Mouse (Mus musculus): ENCODE results near the gene Abcg2. TPM values are rescaled to one million over a fixed set of nuclear protein-coding genes. Genes with fewer than 3 reads are reported as not detected.
"Not testable (repeated sequence)": the region's sequence is repeated elsewhere in the genome, so short reads cannot be mapped to it uniquely, and the experiment has no call there.

The Abcg2 gene
- total RNA-seq (2021), result 10 to 100 TPM; 17.2 to 20.0 TPM
- long read RNA-seq, experiment 1, full-length matches to known transcripts, result 15 of 20 reads
- long read RNA-seq, experiment 1, partial matches to known transcripts, result 3 of 20 reads
- long read RNA-seq, experiment 1, other reads (novel, unspliced or antisense), result 2 of 20 reads
- long read RNA-seq, experiment 2, full-length matches to known transcripts, result 10 of 16 reads
- long read RNA-seq, experiment 2, partial matches to known transcripts, result 4 of 16 reads
- long read RNA-seq, experiment 2, other reads (novel, unspliced or antisense), result 2 of 16 reads

GRCm38 (mm10) chr6:58584223-58584622 lies at the start of gene Abcg2:
Gene Abcg2, plus strand, starts transcription at chr6:58584523.
- not testable (repeated sequence) for DNase-seq (ENCODE audit: low spot score in 2 of 2)

DNA sequence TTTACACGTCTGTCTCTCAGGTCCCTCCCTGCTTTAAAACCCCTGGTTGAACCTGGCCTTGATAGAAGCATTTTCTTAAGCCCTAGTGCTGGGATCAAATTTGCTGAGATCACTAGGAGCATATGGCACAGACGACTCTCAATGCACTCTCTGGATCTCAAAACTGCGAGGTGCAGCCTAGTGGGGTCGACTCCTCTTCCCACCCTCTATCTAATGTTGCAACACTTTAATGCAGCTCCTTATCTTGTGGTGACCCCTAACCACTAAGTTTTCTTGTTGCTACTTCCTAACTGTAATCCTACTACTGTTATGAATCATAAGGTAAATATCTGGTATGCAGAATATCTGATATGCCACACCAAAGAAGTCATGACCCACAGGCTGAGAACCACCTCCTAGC lies 44.1 kb upstream of the Abcg2 start:
- DNase-seq (ENCODE audit: low spot score in 2 of 2), result not testable (repeated sequence)

GRCm38 (mm10) chr6:58542852-58543251 lies 41.5 kb upstream of the Abcg2 start:
- DNase-seq (ENCODE audit: low spot score in 2 of 2), result peak; percentile 44 to 67

DNA sequence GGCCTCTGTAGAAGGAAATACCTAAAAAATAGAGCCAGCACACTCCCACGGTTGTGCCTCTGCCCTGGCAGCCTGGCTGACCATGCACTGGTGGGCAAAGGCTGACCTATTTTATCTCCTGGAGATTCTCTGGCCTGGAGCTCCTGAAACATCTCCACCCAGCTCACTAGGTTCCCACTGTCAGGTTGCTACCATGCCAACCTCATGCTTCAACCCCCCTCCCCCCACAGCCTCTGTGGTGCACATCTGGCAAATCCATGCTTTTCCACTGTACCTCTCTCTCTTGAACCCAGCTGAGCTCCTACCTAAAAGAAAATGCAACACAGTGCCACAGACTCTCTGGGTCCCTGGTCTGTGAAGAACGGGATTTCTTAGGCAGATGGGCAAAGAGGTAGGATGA lies 39.4 kb upstream of the Abcg2 start:
- DNase-seq (ENCODE audit: low spot score in 2 of 2), result not testable (repeated sequence)

DNA sequence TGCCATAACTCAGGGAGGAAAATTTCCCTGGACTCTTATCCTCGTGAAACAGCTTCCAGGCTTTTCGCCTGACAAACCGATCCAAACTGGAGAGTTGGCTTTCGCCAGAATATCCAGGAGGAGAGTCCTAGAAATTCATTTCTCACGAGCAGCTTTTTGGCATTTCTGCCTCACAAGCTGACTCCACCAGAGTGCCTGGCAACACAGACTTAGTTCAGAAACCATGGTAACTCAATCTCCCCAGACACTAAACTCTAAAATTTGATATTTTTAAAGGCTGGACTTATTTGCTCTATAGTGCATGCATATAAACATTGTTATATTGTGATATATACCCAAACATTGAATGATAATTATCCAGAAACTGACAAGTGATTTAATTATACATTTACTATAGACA lies 38.3 kb upstream of the Abcg2 start:
- DNase-seq (ENCODE audit: low spot score in 2 of 2), result not testable (repeated sequence)

DNA sequence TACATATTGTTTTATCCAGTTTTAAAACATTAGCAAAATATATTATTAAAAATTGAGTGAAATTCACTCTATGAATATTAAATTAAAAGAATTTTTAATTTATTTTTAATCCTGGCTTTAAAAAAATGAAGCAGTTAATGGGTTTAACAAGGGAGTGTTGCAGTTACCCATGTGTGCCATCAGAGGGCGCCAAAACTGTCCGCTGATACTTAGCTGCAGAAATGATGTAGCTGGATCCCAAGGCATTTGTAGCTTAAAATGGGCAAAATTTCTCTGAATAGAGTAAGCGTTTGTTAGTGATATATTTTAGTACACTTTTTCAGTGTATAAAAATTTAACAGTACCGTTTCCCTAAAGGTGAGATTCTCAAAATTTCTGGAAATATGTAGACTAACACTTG lies 37.5 kb upstream of the Abcg2 start:
- DNase-seq (ENCODE audit: low spot score in 2 of 2), result peak; percentile 66 to 78

- DNase-seq (ENCODE audit: low spot score in 2 of 2), result not testable (repeated sequence)
These were observed 30.5 kb upstream of the Abcg2 start for GRCm38 (mm10) chr6:58553812-58554211.

GRCm38 (mm10) chr6:58593987-58594844 lies 9.9 kb downstream of the Abcg2 start:
- not testable (repeated sequence) for DNase-seq (ENCODE audit: low spot score in 2 of 2)

DNA sequence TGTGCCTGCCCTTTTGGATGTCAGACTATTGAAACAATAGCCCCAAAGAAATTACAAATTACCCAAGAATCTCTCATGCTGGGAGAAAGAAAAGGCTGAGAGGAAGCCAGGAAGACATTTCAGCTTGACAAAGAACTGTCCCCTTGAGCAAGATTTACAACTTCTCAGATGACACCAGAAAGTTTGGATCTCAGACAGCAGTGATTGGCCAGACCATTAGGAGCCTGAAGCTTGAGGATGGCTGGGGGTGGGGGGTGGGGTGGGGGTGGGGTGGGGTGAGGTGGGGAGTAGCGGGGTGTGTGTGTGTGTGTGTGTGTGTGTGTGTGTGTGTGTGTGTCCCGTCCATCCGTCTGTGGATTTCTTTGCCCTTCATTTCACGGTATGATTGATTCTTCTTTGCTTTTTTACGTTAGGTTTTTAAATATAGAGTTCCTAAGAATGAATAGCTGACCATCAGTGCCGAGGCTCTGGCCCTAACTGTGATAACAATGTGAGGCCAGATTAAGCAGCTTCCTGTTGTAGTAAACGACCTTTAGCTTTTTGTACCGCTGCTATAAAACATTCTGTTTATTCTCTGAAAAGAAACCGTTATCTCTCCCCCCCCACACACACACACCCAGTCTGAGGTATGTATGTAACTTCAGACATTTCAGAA lies 11.4 kb downstream of the Abcg2 start:
- DNase-seq (ENCODE audit: low spot score in 2 of 2), result not testable (repeated sequence)

DNA sequence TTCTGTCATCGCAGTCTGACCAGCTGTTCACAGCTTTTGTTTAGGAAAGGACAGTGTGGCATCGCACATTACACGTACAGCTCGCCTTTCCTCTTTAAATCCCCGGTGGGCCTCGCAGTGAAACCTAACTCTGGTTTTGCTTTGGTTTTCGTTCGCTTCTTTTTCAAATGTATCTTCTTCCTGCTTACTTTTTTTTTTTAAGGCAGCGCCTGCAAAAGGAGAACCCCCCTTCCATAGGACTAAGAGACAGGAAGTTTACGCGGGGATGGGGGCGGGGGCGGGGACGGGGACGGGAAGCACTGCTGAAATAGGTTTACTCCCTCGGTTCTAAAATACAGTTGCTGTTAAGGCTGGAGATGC lies 12.0 kb downstream of the Abcg2 start:
- peak; percentile 12 to 17 for DNase-seq (ENCODE audit: low spot score in 2 of 2)

DNA sequence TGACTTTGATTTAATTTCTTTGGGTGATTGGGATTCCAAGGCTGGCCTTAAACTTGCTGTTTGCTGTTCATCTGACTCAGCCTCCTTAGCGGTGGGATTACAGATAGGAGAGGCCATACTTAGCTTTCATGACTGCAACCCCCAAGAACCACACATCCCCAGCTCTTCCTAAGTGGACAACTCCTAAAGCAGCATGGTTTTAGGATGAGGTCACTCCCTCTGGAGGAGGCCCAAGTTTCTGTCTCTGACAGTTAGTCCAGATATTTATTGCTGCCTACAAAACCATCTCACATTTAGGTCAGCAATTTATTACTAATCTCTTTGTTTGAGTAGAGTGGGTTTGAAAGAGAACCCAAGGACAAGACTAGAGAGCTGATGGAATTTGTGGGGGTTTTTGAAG lies 17.8 kb downstream of the Abcg2 start:
- DNase-seq (ENCODE audit: low spot score in 2 of 2), result not testable (repeated sequence)

- DNase-seq (ENCODE audit: low spot score in 2 of 2), result not testable (repeated sequence)
These were observed 18.7 kb downstream of the Abcg2 start for GRCm38 (mm10) chr6:58602991-58603390.

- peak in 1 of 2 experiments; percentile 25 for DNase-seq (ENCODE audit: low spot score in 2 of 2)
These were observed 19.3 kb downstream of the Abcg2 start for GRCm38 (mm10) chr6:58603485-58604090.

DNA sequence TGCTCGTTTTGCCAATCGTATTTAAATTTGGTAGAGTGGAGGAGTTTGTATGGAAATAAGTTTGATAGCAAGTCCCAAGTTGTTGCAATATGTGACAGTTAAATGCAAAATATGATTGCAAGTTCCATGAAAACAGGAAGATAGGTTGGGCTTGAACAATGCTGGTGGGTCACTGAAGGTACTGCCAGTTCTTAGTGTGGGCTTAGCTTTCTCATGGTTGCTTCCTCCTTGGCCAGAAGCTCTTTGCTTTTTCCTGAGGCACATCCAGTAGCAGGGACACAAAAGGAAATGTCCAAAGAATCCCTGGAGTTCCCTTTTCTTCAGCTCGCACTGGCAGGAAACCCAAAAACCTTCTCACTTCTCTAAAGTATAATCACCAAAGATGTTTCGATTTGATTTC lies 22.3 kb downstream of the Abcg2 start:
- DNase-seq (ENCODE audit: low spot score in 2 of 2), result no peak

GRCm38 (mm10) chr6:58608422-58608821 lies 24.1 kb downstream of the Abcg2 start:
- DNase-seq (ENCODE audit: low spot score in 2 of 2), result no peak

DNA sequence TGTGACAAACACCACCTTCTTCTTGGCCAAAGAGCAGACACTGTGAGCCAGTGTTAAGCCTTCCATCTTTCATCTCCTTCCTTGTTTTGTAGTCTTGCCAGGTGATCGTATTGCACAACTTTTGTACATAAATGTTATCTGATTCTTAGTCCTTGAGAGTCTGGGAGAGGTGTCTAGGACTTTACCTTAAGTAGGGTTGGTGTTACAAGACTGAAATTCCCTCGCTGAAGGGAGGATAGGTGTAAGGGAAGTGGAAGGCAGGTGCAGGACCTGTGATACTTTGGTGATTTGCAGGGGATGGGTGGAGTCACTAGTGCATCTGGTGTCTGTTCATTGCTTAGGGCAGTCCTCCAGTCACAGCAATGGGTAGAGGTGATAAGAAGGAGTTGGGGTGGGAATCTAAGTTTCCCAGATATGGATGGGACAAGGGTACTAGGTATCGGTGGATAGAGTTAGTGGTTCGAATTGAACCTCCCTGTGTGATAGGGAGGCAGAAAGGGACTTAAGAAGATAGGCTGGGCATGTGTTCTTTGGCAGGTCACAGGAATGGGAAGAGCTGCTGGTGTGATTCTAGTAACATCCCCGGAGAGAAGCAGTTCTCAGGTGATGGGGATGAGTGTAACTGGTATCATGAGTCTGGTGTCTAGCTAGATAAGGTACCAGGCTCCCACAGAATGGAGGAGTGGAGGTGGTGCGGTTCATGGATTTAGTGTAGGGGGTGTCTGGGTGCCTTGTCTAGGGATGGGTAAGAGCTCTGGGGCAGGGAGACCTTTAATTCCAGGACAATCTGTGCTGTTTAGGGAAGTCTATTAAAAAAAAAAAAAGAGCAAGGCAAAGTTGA lies 25.8 kb downstream of the Abcg2 start:
- no peak for DNase-seq (ENCODE audit: low spot score in 2 of 2)

GRCm38 (mm10) chr6:58610760-58611654 lies 26.7 kb downstream of the Abcg2 start:
- no peak for DNase-seq (ENCODE audit: low spot score in 2 of 2)

DNA sequence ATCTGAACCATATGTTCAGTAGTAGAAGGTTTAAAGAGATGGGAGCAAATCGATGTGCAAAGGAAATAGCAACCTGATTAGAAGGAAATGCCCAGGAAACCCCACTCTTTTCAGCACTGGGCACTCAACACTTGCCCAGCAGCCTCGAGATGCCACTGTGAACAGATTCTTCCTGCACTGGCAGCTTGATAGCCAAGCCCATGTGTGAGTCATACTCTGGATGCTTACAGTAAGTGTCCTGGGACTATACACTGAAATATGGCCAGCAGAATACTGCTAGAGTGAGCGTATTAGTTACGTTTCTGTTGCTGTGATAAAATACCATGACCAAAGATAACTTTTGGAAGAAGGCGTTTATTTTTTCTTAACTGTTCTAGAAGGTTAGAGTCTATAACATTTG lies 39.8 kb downstream of the Abcg2 start:
- no peak for DNase-seq (ENCODE audit: low spot score in 2 of 2)

GRCm38 (mm10) chr6:58629238-58629637 lies 44.9 kb downstream of the Abcg2 start:
- no peak for DNase-seq (ENCODE audit: low spot score in 2 of 2)

Data from left cerebral cortex, adult 18-20 months (tissue).